Mouse (Mus musculus) neutrophil, adult 59 days (primary cell): ENCODE results near the gene Gtf2a1l. TPM values are rescaled to one million over a fixed set of nuclear protein-coding genes. Genes with fewer than 3 reads are reported as not detected.

Experiments used
- total RNA-seq, 2 experiments: library from RNA; stranded (reverse); gene quantifications; 1 replicate in 1 of 2; 2 replicates in 1 of 2; pipeline ENCODE4 v1.2.4; 2023

Gene Gtf2a1l
- not detected for total RNA-seq

GRCm38 (mm10) chr17:88668452-88668851 lies at the start of gene Gtf2a1l:
Gtf2a1l (plus strand) TSS chr17:88668660.

Other genes with a start within 250 kb of the Gtf2a1l start
- gene Foxn2, start 227.9 kb upstream of the Gtf2a1l start, total RNA-seq: 10 to 100 TPM; 64.6 to 70.7 TPM
- gene Ppp1r21, start 138.5 kb upstream of the Gtf2a1l start, total RNA-seq: 10 to 100 TPM; 67.0 to 77.1 TPM
- not detected for gene Ston1, start 71.0 kb upstream of the Gtf2a1l start, total RNA-seq
- not detected for gene Lhcgr, start 123.3 kb downstream of the Gtf2a1l start, total RNA-seq